ENCODE assay signal across 10 mouse cellular contexts in genomic region chrX:106043863-106044617, GRCm38 (mm10). TPM values are rescaled to one million over a fixed set of nuclear protein-coding genes. Genes with fewer than 3 reads are reported as not detected.
A peak's percentile ranks its signal among the peaks of the same experiment; 100 is the strongest.
DNase-seq lines count a peak whose midpoint lies in the region; ATAC-seq and TF ChIP-seq lines count a peak whose summit lies in the region.
"Had no signal": no experiment of that assay in that cellular context is flagged by ENCODE, and none has a peak within 500 bp of the region (broad histone marks: within the 10 kb centered on the region; RNA-seq: fewer than 3 reads in every experiment).

No protein-coding gene starts in this region.

- DNase-seq in gastrocnemius, adult 2 months = no peak
- no peak for DNase-seq in gastrocnemius, postnatal 14 days
- DNase-seq in 3T3-L1 (ENCODE audit: low read depth, low spot score) = peak; percentile 84
- DNase-seq in c-Kit-negative CD71-positive TER-119-positive erythroid progenitor cells, embryonic 14.5 days (ENCODE audit: low read depth, low spot score) = peak; percentile 42
- DNase-seq in liver, embryonic 13.5 days = peak; percentile 37
- no peak for DNase-seq in embryo, embryonic 11 days
- DNase-seq in left cerebral cortex, adult 9 months (ENCODE audit: low spot score in 2 of 2) = no peak
- DNase-seq in midbrain, postnatal 0 days (ENCODE audit: low spot score) = no peak

- 27% methylated on average over 8 of the region's 8 CpGs for WGBS in liver, embryonic 13.5 days (ENCODE audit: insufficient replicate concordance)
- WGBS in midbrain, postnatal 0 days = 56% methylated on average over 8 of the region's 8 CpGs

- peak overlapping the region; percentile 3; the same call in 1 of the 2 replicates for H3K4me3 ChIP-seq in gastrocnemius, adult 2 months
- H3K4me3 ChIP-seq in liver, embryonic 13.5 days (replicated peaks) = no peak overlapping the region
- no peak overlapping the region for H3K4me3 ChIP-seq in midbrain, postnatal 0 days (ENCODE audit: low read depth, low read length)
- H3K4me3 ChIP-seq: embryonic facial prominence, embryonic 13.5 days; limb, embryonic 13.5 days had no signal

- peak overlapping the region; percentile 37 for H3K9ac ChIP-seq in liver, embryonic 13.5 days
- no peak overlapping the region for H3K9ac ChIP-seq in midbrain, postnatal 0 days (replicated peaks; ENCODE audit: low read length, poor library complexity, severe bottlenecking)
- H3K9ac ChIP-seq: embryonic facial prominence, embryonic 13.5 days; limb, embryonic 13.5 days had no signal

- no peaks in the 10 kb centered on the region for H3K36me3 ChIP-seq in liver, embryonic 13.5 days
- H3K36me3 ChIP-seq in midbrain, postnatal 0 days (ENCODE audit: insufficient read depth, low read length) = no peaks in the 10 kb centered on the region
- H3K36me3 ChIP-seq: embryonic facial prominence, embryonic 13.5 days; limb, embryonic 13.5 days had no signal

- intact Hi-C loops in gastrocnemius, adult 2 months (cut with DNase I) = no loop called here
- intact Hi-C loops in gastrocnemius, postnatal 14 days (cut with DNase I; ENCODE audit: low total_unique reads) = no loop called here

- peak; percentile 75 for ATAC-seq in liver, embryonic 13.5 days (ENCODE audit: low read depth)
- no peak for ATAC-seq in midbrain, postnatal 0 days (ENCODE audit: low FRiP score)

- peak overlapping the region; percentile 38; the same call in 1 of the 2 replicates for H3K27ac ChIP-seq in gastrocnemius, adult 2 months
- H3K27ac ChIP-seq in liver, embryonic 13.5 days = peak overlapping the region; percentile 72
- H3K27ac ChIP-seq in midbrain, postnatal 0 days (ENCODE audit: low read depth, low read length) = no peak overlapping the region
- H3K27ac ChIP-seq: embryonic facial prominence, embryonic 13.5 days; limb, embryonic 13.5 days had no signal

- peaks cover 38% of the 10 kb centered on the region for H3K4me1 ChIP-seq in liver, embryonic 13.5 days (replicated peaks)
- H3K4me1 ChIP-seq in midbrain, postnatal 0 days (ENCODE audit: insufficient read depth, low read length) = no peaks in the 10 kb centered on the region

- no peak for TF ChIP-seq CTCF in gastrocnemius, adult 2 months (IDR thresholded peaks at IDR 0.05)
- no peak for TF ChIP-seq CTCF in midbrain, postnatal 0 days (IDR thresholded peaks at IDR 0.05)

- H3K9me3 ChIP-seq in liver, embryonic 13.5 days (replicated peaks) = no peaks in the 10 kb centered on the region
- no peaks in the 10 kb centered on the region for H3K9me3 ChIP-seq in midbrain, postnatal 0 days (ENCODE audit: low read length)
- H3K9me3 ChIP-seq: embryonic facial prominence, embryonic 13.5 days; limb, embryonic 13.5 days had no signal

- H3K27me3 ChIP-seq in liver, embryonic 13.5 days = no peaks in the 10 kb centered on the region
- H3K27me3 ChIP-seq in midbrain, postnatal 0 days (ENCODE audit: insufficient read depth, low read length) = no peaks in the 10 kb centered on the region

- H3K4me2 ChIP-seq in liver, embryonic 13.5 days = peak overlapping the region; percentile 36
- H3K4me2 ChIP-seq in midbrain, postnatal 0 days (ENCODE audit: low read depth, low read length, poor library complexity, severe bottlenecking) = no peak overlapping the region
- H3K4me2 ChIP-seq: embryonic facial prominence, embryonic 13.5 days; limb, embryonic 13.5 days had no signal

RNA-seq across cellular contexts. Expression of gene Atp7a, which starts 17.0 kb away (rescaled TPM):
- total RNA-seq in gastrocnemius, adult 2 months (2021) = 1 to 10 TPM; 8.1 to 8.7 TPM
- 10 to 100 TPM; 11.6 to 11.7 TPM for total RNA-seq in gastrocnemius, postnatal 14 days (2021)
- 6.7 and 8.5 TPM in 2 replicates for polyA plus RNA-seq in liver, embryonic 13.5 days (2015; fragmentation: Nextera tagmentation; extraction: Ambion mirVana)
- total RNA-seq in midbrain, postnatal 0 days (2014; rRNA removed) = 10.0 and 12.2 TPM in 2 replicates
- 6.8 and 7.0 TPM in 2 replicates for polyA plus RNA-seq in midbrain, postnatal 0 days (2015; fragmentation: Nextera tagmentation; extraction: Ambion mirVana)

RNA-seq across cellular contexts. Expression of gene Cox7b, which starts 28.5 kb away (rescaled TPM):
- total RNA-seq in gastrocnemius, adult 2 months (2021) = 1,000 to 10,000 TPM in 1 of 2 experiments, 100 to 1,000 TPM in 1; 806 to 1,137 TPM
- 100 to 1,000 TPM; 850 to 996 TPM for total RNA-seq in gastrocnemius, postnatal 14 days (2021)
- 303 and 349 TPM in 2 replicates for polyA plus RNA-seq in liver, embryonic 13.5 days (2015; fragmentation: Nextera tagmentation; extraction: Ambion mirVana)
- 205 and 219 TPM in 2 replicates for total RNA-seq in midbrain, postnatal 0 days (2014; rRNA removed)
- polyA plus RNA-seq in midbrain, postnatal 0 days (2015; fragmentation: Nextera tagmentation; extraction: Ambion mirVana) = 481 and 513 TPM in 2 replicates

RNA-seq across cellular contexts. Expression of gene Magt1, which starts 32.3 kb away (rescaled TPM):
- 10 to 100 TPM; 29.4 to 33.3 TPM for total RNA-seq in gastrocnemius, adult 2 months (2021)
- total RNA-seq in gastrocnemius, postnatal 14 days (2021) = 10 to 100 TPM; 24.2 to 27.7 TPM
- 30.9 and 41.9 TPM in 2 replicates for polyA plus RNA-seq in liver, embryonic 13.5 days (2015; fragmentation: Nextera tagmentation; extraction: Ambion mirVana)
- total RNA-seq in midbrain, postnatal 0 days (2014; rRNA removed) = 16.5 and 23.6 TPM in 2 replicates
- 14.5 and 14.8 TPM in 2 replicates for polyA plus RNA-seq in midbrain, postnatal 0 days (2015; fragmentation: Nextera tagmentation; extraction: Ambion mirVana)

Comparison
In these comparisons a context has a peak if more than half of its experiments do, and no peak if none do; other contexts are left out.
1. DNase-seq: peak in 3T3-L1 (single experiment), c-Kit-negative CD71-positive TER-119-positive erythroid progenitor cells, embryonic 14.5 days (single experiment) and liver, embryonic 13.5 days (single experiment); none in gastrocnemius, adult 2 months (single experiment), gastrocnemius, postnatal 14 days (single experiment), embryo, embryonic 11 days (single experiment), left cerebral cortex, adult 9 months (0 of 2) and midbrain, postnatal 0 days (single experiment).